Mouse (Mus musculus) kidney, adult 18-20 months (tissue): ENCODE data around the gene Crnkl1.

Experiments used
- DNase-seq: peaks from one replicate; pipeline ENCODE4 v3.0.0; 2021

The Crnkl1 gene

DNA sequence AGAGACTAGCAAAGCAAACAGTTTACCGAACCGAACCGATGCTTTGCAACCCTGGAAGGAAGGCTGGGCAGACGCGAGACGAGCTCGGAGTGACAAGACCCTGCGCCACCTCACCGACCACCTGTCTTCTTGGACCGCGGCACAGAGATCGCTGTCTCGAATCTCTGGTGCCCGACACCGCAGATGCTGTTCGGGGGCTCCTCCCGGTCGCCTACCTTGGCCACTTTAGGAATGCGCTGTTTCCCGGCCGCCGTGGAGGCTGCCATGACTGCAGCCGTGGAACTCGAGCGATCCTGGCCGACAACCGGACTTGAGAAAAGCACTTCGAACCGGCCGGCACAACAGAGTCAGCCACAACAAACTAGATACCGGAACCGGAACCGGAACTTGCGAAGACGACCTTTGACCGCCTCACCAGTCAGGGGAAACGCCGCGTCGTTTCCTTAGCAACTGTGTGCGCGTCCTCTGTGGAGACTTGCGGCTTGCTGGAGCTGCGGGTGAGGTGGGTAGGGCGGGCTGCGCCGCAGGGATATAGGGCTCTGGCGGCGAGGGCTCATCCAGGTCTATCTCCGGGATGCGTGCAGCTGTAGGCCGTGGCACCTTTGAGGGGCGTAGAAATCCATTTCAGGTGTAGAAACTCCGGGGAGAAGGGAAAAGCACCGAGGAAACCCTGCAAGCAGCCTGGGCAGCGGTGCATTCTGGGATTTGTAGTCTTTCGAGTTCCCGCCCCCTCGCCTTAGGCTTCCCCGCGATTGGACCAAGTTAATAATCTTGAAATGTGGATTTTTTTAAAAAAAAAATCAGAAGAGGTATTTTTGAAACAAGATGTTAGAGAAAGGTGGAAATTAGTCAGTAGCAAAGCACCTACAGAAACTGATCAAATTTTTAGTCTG, at the start of gene Crnkl1, which contains the start of gene Cfap61:
Gene Crnkl1 (minus strand): TSS at position 676 of the 893 bp plus-strand sequence.
Gene Cfap61 (plus strand): TSS at position 446 of the 893 bp plus-strand sequence.
- DNase-seq: peak; percentile 97

DNA sequence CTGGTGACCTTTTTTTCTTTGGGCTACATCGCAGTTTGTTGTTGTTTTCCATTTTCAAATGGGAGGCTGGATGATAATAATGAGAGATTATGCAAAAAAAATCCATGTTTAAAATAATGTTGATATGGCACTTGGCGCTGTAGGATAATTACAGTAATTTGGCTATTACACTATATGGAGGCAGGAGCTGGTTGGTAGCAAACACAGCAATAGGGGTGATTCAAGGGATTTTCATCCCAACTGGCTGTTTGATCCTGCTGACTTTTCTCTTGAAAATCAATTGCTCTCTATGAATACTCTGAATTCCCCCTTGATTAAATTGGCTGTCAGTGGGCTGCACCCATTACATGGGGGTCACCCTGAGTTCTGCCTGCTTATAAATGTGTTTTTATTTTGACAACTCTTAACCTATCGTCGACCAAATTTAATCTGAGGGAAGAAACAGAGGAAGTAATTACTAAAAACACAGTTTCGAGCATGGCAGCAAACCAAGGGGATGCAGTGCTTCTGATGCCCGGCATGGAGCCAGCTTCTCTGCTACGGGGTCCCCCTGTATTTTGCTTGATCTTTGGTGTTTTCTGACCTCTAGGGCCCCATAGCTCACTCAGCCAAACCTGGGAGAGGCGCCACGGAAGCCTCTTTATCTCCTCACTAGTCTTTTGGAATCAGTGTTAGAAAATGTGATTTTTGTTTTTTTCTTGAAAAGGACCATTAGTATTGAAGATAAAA, 47.7 kb upstream of the Crnkl1 start:
- no peak for DNase-seq

DNA sequence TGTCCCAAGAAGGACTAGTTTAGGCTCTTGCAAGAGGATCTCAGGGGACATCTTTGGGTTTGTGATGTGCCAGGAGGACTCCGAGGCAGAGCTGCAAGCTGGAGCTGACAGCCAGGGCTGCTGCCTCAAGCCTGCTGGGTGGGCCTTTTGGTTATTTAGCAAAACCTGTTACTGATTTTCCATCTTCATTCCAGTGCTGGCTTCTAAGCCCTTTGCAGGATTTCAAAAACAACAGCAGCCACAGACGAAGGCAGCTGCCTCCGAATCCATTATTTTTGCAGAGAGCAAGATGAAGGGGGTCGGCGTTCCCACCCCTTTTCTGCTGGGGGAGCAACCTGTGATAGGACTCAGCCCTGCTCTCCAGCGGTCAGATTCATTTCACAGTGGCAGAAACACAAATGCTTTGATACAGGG, 46.9 kb upstream of the Crnkl1 start:
- DNase-seq: no peak

DNA sequence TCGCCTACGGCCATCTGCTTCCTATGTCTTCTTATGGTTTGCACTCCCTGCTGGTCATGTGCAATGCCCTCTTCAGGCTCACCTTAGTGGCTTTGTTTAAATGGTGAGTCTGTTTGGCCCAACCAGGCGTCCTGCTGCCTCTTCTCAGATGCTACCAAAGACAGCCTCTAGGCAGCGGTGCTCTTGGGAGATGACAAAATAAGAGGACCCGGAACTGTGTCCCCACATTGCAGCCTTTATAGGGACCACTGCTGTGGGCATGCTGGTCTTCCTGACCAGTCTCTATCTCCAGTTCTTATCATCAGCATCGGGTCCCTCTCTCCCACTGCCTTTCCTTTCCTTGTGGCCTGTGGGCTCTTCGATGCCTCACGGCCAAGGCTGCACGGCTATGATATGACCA, 46.1 kb upstream of the Crnkl1 start:
- DNase-seq: no peak

GRCm38 (mm10) chr2:145979616-145980015, 44.8 kb upstream of the Crnkl1 start:
- DNase-seq: no peak

- DNase-seq: no peak
Observed at GRCm38 (mm10) chr2:145972571-145972970, 37.8 kb upstream of the Crnkl1 start.

DNA sequence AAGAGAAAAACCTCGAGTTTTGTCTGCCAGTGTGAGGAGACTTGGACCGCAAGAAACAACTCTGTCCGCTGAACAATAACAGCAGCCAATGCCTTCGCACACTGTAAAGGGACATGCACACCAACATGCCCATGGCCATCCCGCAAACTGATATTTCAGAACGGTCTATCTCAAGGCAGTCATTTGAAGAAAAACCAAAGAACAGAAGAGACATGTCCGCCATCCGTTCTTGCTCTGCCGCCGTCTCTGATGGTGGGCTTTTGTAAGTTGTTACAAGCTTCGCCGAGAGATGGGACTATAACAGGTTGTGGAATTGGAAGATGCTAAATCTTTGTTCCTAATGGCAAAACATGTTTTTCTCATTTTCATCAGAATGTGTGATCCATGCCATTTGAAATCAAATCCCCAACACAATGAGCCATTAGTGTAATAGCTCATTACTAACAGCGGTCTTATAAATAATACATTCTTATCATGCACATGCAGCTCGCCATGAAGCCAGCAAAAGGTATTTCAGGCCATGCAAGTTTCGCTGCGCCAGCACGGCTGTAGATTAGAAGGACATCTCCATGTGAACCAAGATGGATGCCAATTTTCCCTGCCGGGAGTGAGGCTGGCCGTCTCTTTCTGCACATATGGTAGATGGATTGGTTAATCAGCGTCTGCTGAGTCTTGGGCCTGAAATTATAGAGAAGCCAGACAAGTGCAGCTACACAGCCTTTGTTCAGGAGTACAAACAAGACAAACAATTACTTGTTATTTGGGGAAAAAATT, 36.6 kb upstream of the Crnkl1 start:
- no peak for DNase-seq

- no peak for DNase-seq
Observed at GRCm38 (mm10) chr2:145970751-145971150, 35.9 kb upstream of the Crnkl1 start.

DNA sequence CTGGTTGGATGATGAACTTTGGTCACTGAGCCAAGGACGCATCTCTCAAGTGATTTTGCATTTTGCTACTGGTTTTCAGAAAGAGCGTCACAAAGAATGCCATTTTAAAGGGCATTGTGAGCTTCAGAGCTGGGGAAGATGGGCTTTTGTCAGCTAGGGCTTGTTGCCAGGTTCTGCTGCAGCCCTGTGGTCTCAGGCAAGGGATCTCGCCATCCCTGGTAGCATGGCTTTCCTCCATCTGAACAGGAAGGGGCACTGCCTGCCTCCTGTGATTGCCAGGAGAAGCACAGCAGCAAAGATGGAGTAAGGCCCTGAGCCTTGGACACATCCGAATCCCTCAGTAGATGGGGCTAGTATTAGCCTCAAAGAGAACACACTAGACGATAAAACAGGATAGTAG, 27.0 kb upstream of the Crnkl1 start:
- no peak for DNase-seq

GRCm38 (mm10) chr2:145958551-145958950, 23.7 kb upstream of the Crnkl1 start:
- no peak for DNase-seq

- DNase-seq: no peak
Observed at GRCm38 (mm10) chr2:145958097-145958496, 23.3 kb upstream of the Crnkl1 start.

DNA sequence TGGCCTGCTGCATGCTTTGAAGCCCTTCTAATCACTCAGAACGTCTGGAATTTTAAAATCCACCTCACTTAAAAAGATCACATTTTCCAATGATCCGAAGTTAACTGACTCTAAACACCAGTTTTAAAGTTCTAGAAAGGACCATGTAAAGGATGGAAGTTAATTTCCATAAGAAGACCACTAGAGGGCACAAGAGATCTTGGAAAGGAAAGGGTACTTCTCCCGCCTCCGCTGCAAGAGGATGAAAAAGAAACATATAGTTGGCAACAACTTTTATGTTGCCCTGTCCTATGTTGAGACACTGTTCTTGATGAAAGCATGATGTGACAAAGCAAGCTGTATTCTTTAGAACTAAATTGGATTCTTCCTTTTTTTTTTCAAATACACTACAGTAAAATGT, 22.6 kb upstream of the Crnkl1 start:
- DNase-seq: no peak

DNA sequence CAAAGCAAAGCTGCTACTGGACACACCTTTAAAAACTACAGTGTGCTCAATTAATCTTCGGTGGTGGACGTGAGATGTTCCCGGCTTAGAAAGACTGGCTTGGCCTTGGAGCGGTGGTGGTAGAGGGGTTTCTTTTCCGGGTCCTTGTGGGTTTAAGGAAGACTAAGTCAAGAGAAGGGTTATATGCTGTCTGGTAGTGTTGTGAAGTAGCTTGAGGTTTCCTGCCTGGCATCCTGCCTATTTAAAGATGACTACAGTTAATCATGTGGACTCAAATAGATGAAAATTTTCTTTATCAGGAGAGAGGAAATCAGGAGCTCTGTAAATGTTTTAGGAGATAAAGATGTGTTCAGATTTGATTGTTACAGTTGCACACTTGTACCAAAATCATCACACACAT, 21.5 kb upstream of the Crnkl1 start:
- DNase-seq: no peak

DNA sequence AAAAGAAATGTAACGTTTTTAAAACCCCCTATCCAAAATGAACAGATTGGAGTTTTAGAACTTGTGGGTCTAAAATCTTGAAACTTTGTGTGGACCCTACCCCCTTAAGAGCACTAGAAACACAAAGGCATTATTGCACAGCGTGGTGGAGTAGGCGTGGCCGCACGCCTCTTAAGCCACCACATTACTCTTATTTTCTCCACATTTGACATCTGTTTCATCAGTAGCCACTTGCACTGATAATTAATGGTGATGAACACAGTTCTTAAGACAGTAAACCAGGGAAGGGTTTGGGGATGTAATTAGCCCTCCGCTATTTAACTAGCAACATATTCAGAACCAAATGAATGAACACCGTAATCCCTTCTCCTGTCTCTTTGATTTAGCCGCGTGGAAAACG, 21.0 kb upstream of the Crnkl1 start:
- no peak for DNase-seq

DNA sequence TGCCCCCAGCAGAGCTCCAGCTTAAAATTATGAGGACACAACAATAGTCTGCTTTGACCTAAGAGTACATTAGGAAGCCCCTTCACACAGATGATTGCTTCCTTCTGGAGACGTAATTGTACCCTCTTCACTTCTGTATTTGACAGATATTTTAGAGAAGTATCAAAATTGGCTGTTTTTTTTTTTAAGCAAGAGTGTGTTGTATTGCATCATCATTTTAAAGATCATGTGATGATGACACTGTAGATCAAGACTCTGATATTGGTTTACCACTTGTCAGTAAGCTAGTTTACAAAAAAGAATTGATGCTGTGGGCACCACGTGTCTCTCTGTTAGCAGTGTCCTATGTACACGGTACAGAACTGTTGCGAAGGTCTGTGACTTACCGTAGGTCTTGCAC, 17.9 kb upstream of the Crnkl1 start:
- DNase-seq: no peak

DNA sequence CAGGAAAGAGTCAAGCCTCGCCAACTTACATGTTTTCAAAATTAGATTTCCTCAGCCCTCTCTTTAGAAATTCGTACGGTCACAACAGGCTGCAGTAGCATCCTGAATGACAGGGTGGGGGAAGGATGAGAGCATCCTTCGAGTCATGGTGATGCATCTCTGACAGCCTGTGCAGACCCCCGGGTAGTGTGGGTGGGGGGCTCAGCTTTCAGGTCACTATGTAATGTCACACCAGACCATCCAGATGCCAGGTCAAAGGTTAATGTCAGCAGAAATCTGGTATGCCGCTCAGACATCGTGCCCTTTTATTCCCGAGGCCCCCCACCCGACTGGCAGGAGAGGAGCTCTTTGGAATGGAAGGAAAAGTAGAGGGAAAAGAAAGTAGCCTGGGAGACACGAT, 15.4 kb upstream of the Crnkl1 start:
- no peak for DNase-seq

DNA sequence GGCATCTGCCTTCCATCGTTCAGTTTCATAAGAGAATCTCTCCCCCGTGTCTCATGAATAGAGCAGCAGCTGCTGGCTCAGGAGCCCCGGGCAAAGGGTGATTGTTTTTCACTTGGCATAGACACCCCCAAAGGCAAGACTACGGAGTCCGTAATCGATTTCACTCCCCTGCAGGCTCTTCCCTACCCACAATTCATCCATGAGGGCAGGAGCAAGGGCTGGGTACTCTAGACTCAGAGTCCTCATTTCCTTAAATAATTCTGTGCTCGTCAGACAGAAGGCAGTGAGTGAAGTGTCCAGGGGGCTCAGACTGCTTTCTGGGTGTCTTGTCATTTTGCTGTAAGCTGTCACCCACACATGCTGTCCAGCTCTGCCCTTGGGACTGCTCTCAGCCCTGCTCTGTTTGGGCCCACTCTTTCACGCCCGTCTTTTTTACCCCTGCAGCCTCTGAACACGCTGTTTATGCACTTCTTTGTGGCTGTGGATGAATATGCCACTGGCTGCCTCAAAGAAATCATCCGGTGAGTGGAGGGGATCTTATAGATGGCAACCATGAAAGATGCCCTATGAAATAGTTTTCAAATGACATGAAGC, 14.8 kb upstream of the Crnkl1 start:
- no peak for DNase-seq

DNA sequence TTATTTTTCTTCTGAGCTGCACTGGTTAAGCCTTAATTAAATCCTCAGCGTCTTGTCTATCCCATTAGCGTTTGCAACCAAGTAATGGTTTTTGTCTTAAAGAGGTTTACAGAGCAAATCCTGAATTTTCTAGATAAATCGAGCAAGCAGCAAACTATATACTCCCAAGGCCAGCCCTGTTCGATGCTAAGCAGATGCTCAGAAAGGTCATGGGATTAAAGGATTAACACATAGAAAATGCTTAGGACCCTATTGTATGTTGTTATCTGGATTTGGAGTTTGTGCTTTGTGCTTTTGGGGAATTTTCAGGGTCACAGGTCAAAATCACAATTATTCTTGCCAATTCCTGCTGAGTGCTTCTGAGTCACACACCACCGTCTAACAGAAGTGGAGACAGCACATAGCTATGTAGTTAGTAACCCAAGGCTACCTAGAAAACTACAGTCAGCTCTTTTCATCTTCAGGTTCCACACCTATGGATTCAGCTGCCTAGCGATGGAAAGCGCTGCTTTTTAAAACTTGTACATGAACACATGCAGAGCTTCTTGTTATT, 13.7 kb upstream of the Crnkl1 start:
- DNase-seq: no peak

DNA sequence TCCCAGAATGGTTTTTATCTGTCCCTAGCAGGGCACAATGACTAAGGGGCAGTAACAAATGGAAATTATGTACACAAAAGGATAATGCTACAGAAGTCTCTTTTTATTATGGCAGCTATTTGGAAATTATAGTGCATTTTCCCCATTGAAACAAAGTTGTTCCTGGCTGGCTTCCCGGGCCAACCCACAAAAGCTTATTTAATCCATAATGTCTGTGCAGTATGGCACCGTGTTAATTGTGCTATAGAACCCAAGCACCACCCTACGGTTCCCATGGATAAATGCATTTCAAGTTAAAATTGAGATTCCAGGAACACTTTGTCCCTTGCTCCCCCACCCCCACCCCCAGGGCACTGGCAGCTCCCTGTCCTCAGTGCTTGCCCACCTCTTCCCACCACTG, 9.5 kb upstream of the Crnkl1 start:
- no peak for DNase-seq

DNA sequence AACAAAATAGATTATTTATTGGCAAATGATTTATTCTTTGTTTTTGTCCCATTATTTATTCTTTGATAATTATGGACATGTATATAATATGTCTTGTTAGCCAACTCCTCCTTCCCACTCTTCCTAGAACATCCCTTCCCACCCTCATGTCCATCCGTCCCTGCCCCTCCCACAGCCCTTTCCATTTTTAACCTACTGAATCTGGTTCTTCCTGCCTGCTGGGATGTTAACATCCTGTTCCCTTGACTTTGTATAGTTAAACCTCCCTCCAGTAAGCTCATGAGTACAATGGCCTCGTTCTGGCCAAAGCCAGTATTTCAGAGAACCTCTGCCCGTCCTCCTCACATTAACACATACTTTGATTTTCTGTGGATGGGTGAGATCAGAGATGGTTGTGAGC, 6.6 kb upstream of the Crnkl1 start:
- DNase-seq: no peak

GRCm38 (mm10) chr2:145936975-145937374, 2.2 kb upstream of the Crnkl1 start:
- DNase-seq: no peak

- DNase-seq: no peak
Observed at GRCm38 (mm10) chr2:145920941-145921650, 13.7 kb downstream of the Crnkl1 start.
